Mouse (Mus musculus): Measurements from ENCODE around the gene Rfx8.

DNA sequence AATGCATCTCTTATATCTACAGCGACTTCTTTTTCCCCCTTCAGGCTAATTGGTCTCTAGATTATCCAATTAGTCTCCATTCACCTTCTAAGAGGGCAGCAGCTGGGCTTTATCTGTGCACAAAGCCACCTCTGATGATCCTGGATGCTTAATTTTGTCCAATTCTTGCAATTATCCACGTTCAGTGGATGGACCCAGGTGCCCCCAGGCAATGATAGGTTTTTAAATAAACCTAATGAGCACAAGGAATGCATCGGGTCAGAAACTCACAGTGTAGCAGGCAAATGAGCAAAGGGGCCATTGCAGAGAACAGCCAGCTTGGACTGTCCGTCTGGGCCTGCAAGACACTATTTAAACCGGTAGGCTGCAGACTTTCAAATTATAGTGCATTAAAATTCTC is 10.1 kb upstream of the Rfx8 start:
- TF ChIP-seq EP300 (IDR thresholded peaks at IDR 0.05; ENCODE audit: low read depth) (no peak), CTCF (IDR thresholded peaks at IDR 0.05; ENCODE audit: low read depth) (no peak)
